In the genomic region with DNA sequence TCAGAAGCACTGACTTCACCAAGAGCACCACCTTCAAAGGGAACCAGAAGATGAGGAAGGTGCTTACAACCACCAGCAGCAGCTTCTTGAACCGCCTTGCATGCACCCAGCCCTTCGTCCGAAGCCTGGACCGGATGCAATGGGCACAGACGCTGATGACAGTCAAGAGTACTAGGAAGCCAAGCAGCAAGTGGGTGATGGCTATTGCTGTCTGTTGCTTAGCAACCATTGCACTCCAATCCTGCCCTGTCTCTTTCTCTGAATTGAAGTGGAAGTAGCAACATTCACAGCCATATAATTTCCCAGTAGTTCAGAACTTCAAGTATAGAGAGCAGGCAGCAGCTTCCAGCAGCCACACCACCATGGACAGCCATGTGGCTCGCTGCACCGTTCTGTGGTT, we compare ENCODE assay signal across 30 mouse cellular contexts. TPM values are rescaled to one million over a fixed set of nuclear protein-coding genes. Genes with fewer than 3 reads are reported as not detected.
A peak's percentile ranks its signal among the peaks of the same experiment; 100 is the strongest.
DNase-seq lines count a peak whose midpoint lies in the region; ATAC-seq and TF ChIP-seq lines count a peak whose summit lies in the region.
"Had no signal": no experiment of that assay in that cellular context is flagged by ENCODE, and none has a peak within 500 bp of the region (broad histone marks: within the 10 kb centered on the region; RNA-seq: fewer than 3 reads in every experiment).

No protein-coding gene starts in this region.

- no peak for DNase-seq in forebrain, embryonic 10.5 days (ENCODE audit: extremely low spot score, low spot score)
- no peak for DNase-seq in layer of hippocampus, adult 2 months (ENCODE audit: low spot score in 2 of 2)
- DNase-seq in layer of hippocampus, postnatal 10 days (ENCODE audit: low spot score in 2 of 2) = no peak
- DNase-seq in MN1 (ENCODE audit: low spot score) = peak; percentile 13
- DNase-seq in midbrain, postnatal 0 days (ENCODE audit: low spot score) = peak; percentile 44
- DNase-seq in adrenal gland, adult 18-20 months (ENCODE audit: low spot score in 2 of 2) = no peak
- DNase-seq: adrenal gland, postnatal 36 days; cerebellum, adult 18-20 months; cerebellum, postnatal 25 days; heart, postnatal 4 days; kidney, postnatal 36 days; left cerebral cortex, postnatal 4 days; lung, embryonic 14.5 days; thymus, adult 18-20 months; thymus, postnatal 4 days had no signal

- no peaks in the 10 kb centered on the region for H3K27me3 ChIP-seq in forebrain, embryonic 15.5 days
- no peaks in the 10 kb centered on the region for H3K27me3 ChIP-seq in forebrain, embryonic 10.5 days (ENCODE audit: poor library complexity, severe bottlenecking)
- no peaks in the 10 kb centered on the region for H3K27me3 ChIP-seq in midbrain, postnatal 0 days (ENCODE audit: insufficient read depth, low read length)
- H3K27me3 ChIP-seq: kidney, embryonic 15.5 days; neural tube, embryonic 12.5 days; stomach, embryonic 15.5 days had no signal

- no peaks in the 10 kb centered on the region for H3K4me1 ChIP-seq in forebrain, embryonic 15.5 days
- H3K4me1 ChIP-seq in forebrain, embryonic 10.5 days = no peaks in the 10 kb centered on the region
- H3K4me1 ChIP-seq in midbrain, postnatal 0 days (ENCODE audit: insufficient read depth, low read length) = no peaks in the 10 kb centered on the region
- H3K4me1 ChIP-seq: embryonic facial prominence, embryonic 12.5 days; heart, embryonic 10.5 days; kidney, embryonic 15.5 days; limb, embryonic 15.5 days; neural tube, embryonic 12.5 days; stomach, embryonic 15.5 days had no signal

- WGBS in forebrain, embryonic 15.5 days = 77% methylated on average over 7 of the region's 7 CpGs
- 83% methylated on average over 7 of the region's 7 CpGs for WGBS in forebrain, embryonic 10.5 days
- WGBS in midbrain, postnatal 0 days = 61% methylated on average over 7 of the region's 7 CpGs

- H3K36me3 ChIP-seq in forebrain, embryonic 15.5 days = no peaks in the 10 kb centered on the region
- no peaks in the 10 kb centered on the region for H3K36me3 ChIP-seq in forebrain, embryonic 10.5 days (replicated peaks)
- H3K36me3 ChIP-seq in midbrain, postnatal 0 days (ENCODE audit: insufficient read depth, low read length) = no peaks in the 10 kb centered on the region
- H3K36me3 ChIP-seq: embryonic facial prominence, embryonic 12.5 days; heart, embryonic 10.5 days; kidney, embryonic 15.5 days; limb, embryonic 15.5 days; neural tube, embryonic 12.5 days; stomach, embryonic 15.5 days had no signal

- no peak for TF ChIP-seq CTCF in layer of hippocampus, adult 2 months (conservative IDR thresholded peaks at IDR 0.05)
- TF ChIP-seq CTCF in midbrain, postnatal 0 days (IDR thresholded peaks at IDR 0.05) = no peak

- H3K9me3 ChIP-seq in forebrain, embryonic 15.5 days = no peaks in the 10 kb centered on the region
- H3K9me3 ChIP-seq in forebrain, embryonic 10.5 days = no peaks in the 10 kb centered on the region
- H3K9me3 ChIP-seq in midbrain, postnatal 0 days (ENCODE audit: low read length) = no peaks in the 10 kb centered on the region
- H3K9me3 ChIP-seq: embryonic facial prominence, embryonic 12.5 days; kidney, embryonic 15.5 days; limb, embryonic 15.5 days; neural tube, embryonic 12.5 days; stomach, embryonic 15.5 days had no signal

- peak; percentile 19; the same call in 1 of the 2 replicates for ATAC-seq in forebrain, embryonic 15.5 days (replicated peaks)
- ATAC-seq in midbrain, postnatal 0 days (ENCODE audit: low FRiP score) = peak; percentile 50; the same call in 1 of the 2 replicates
- ATAC-seq: intestine, postnatal 0 days had no signal

- no peak overlapping the region for H3K9ac ChIP-seq in forebrain, embryonic 15.5 days (replicated peaks)
- H3K9ac ChIP-seq in midbrain, postnatal 0 days (replicated peaks; ENCODE audit: low read length, poor library complexity, severe bottlenecking) = no peak overlapping the region
- H3K9ac ChIP-seq: embryonic facial prominence, embryonic 12.5 days; kidney, embryonic 15.5 days; limb, embryonic 15.5 days; liver, embryonic 14.5 days; lung, embryonic 14.5 days; neural tube, embryonic 12.5 days; stomach, embryonic 15.5 days had no signal

- no peak overlapping the region for H3K4me3 ChIP-seq in forebrain, embryonic 15.5 days
- H3K4me3 ChIP-seq in forebrain, embryonic 10.5 days = no peak overlapping the region
- no peak overlapping the region for H3K4me3 ChIP-seq in layer of hippocampus, adult 2 months
- H3K4me3 ChIP-seq in midbrain, postnatal 0 days (ENCODE audit: low read depth, low read length) = no peak overlapping the region
- H3K4me3 ChIP-seq: embryonic facial prominence, embryonic 12.5 days; heart, embryonic 10.5 days; kidney, embryonic 15.5 days; limb, embryonic 15.5 days; neural tube, embryonic 12.5 days; stomach, embryonic 15.5 days had no signal

- no peak overlapping the region for H3K27ac ChIP-seq in forebrain, embryonic 15.5 days (replicated peaks)
- H3K27ac ChIP-seq in forebrain, embryonic 10.5 days = no peak overlapping the region
- peak overlapping the region; percentile 54; the same call in 1 of the 2 replicates for H3K27ac ChIP-seq in layer of hippocampus, adult 2 months
- H3K27ac ChIP-seq in midbrain, postnatal 0 days (ENCODE audit: low read depth, low read length) = peak overlapping the region; percentile 21; the same call in 1 of the 2 replicates
- H3K27ac ChIP-seq: embryonic facial prominence, embryonic 12.5 days; heart, embryonic 10.5 days; kidney, embryonic 15.5 days; limb, embryonic 15.5 days; liver, embryonic 14.5 days; neural tube, embryonic 12.5 days; stomach, embryonic 15.5 days had no signal

- no peak overlapping the region for H3K4me2 ChIP-seq in forebrain, embryonic 15.5 days (replicated peaks)
- H3K4me2 ChIP-seq in midbrain, postnatal 0 days (ENCODE audit: low read depth, low read length, poor library complexity, severe bottlenecking) = no peak overlapping the region
- H3K4me2 ChIP-seq: embryonic facial prominence, embryonic 12.5 days; kidney, embryonic 15.5 days; limb, embryonic 15.5 days; lung, embryonic 14.5 days; neural tube, embryonic 12.5 days; stomach, embryonic 15.5 days had no signal

RNA-seq across cellular contexts. Expression of a gene that starts 20.3 kb away (rescaled TPM):
- polyA plus RNA-seq in forebrain, embryonic 15.5 days (2015; fragmentation: Nextera tagmentation; extraction: Ambion mirVana) = not detected in 2 replicates
- polyA plus RNA-seq in forebrain, embryonic 10.5 days (2016; fragmentation: Nextera tagmentation; extraction: Ambion mirVana) = 1.2 TPM in 1 of 2 replicates, not detected in the other
- total RNA-seq in layer of hippocampus, adult 2 months (2021) = not detected
- not detected for total RNA-seq in layer of hippocampus, postnatal 10 days (2021)
- total RNA-seq in midbrain, postnatal 0 days (2014; rRNA removed) = not detected in 2 replicates
- polyA plus RNA-seq in midbrain, postnatal 0 days (2015; fragmentation: Nextera tagmentation; extraction: Ambion mirVana) = not detected in 2 replicates
- not detected for total RNA-seq in adrenal gland, adult 18-20 months (2021)
- total RNA-seq: adrenal gland, postnatal 36 days; gastrocnemius, adult 8-10 months; granulocyte monocyte progenitor cell, adult 5-6 weeks; heart, postnatal 4 days; left cerebral cortex, adult 18-20 months; left cerebral cortex, postnatal 4 days; megakaryocyte, adult 5-6 weeks had no signal
- polyA plus RNA-seq: embryonic facial prominence, embryonic 12.5 days; heart, embryonic 10.5 days; heart, embryonic 16.5 days; intestine, postnatal 0 days; kidney, embryonic 15.5 days; limb, embryonic 15.5 days; liver, embryonic 14.5 days; lung, embryonic 14.5 days; neural tube, embryonic 12.5 days; stomach, embryonic 15.5 days had no signal

RNA-seq across cellular contexts. Expression of a gene that starts 24.4 kb away (rescaled TPM):
- polyA plus RNA-seq in forebrain, embryonic 15.5 days (2015; fragmentation: Nextera tagmentation; extraction: Ambion mirVana) = not detected in 2 replicates
- polyA plus RNA-seq in forebrain, embryonic 10.5 days (2016; fragmentation: Nextera tagmentation; extraction: Ambion mirVana) = 0.12 TPM in 1 of 2 replicates, not detected in the other
- not detected for total RNA-seq in layer of hippocampus, adult 2 months (2021)
- total RNA-seq in layer of hippocampus, postnatal 10 days (2021) = not detected
- total RNA-seq in midbrain, postnatal 0 days (2014; rRNA removed) = not detected in 2 replicates
- not detected in 2 replicates for polyA plus RNA-seq in midbrain, postnatal 0 days (2015; fragmentation: Nextera tagmentation; extraction: Ambion mirVana)
- total RNA-seq in adrenal gland, adult 18-20 months (2021) = not detected
- total RNA-seq: adrenal gland, postnatal 36 days; gastrocnemius, adult 8-10 months; granulocyte monocyte progenitor cell, adult 5-6 weeks; heart, postnatal 4 days; left cerebral cortex, adult 18-20 months; left cerebral cortex, postnatal 4 days; megakaryocyte, adult 5-6 weeks had no signal
- polyA plus RNA-seq: frontal cortex, adult 2 months; heart, embryonic 10.5 days; heart, embryonic 16.5 days; intestine, postnatal 0 days; liver, embryonic 14.5 days; neural tube, embryonic 12.5 days; stomach, embryonic 15.5 days had no signal

RNA-seq across cellular contexts. Expression of a gene that starts 25.1 kb away (rescaled TPM):
- 3.7 TPM in 2 replicates for polyA plus RNA-seq in forebrain, embryonic 15.5 days (2015; fragmentation: Nextera tagmentation; extraction: Ambion mirVana)
- polyA plus RNA-seq in forebrain, embryonic 10.5 days (2016; fragmentation: Nextera tagmentation; extraction: Ambion mirVana) = 2.5 and 2.9 TPM in 2 replicates
- total RNA-seq in layer of hippocampus, adult 2 months (2021) = 1 to 10 TPM; 3.0 to 3.5 TPM
- 1 to 10 TPM; 1.9 TPM for total RNA-seq in layer of hippocampus, postnatal 10 days (2021)
- total RNA-seq in midbrain, postnatal 0 days (2014; rRNA removed) = 3.2 and 3.9 TPM in 2 replicates
- 3.5 and 3.8 TPM in 2 replicates for polyA plus RNA-seq in midbrain, postnatal 0 days (2015; fragmentation: Nextera tagmentation; extraction: Ambion mirVana)
- 1 to 10 TPM; 3.8 to 4.4 TPM for total RNA-seq in adrenal gland, adult 18-20 months (2021)

RNA-seq across cellular contexts. Expression of a gene that starts 28.5 kb away (rescaled TPM):
- polyA plus RNA-seq in forebrain, embryonic 15.5 days (2015; fragmentation: Nextera tagmentation; extraction: Ambion mirVana) = 22.0 and 24.2 TPM in 2 replicates
- polyA plus RNA-seq in forebrain, embryonic 10.5 days (2016; fragmentation: Nextera tagmentation; extraction: Ambion mirVana) = 1.4 TPM in 2 replicates
- 100 to 1,000 TPM; 647 to 698 TPM for total RNA-seq in layer of hippocampus, adult 2 months (2021)
- total RNA-seq in layer of hippocampus, postnatal 10 days (2021) = 100 to 1,000 TPM; 439 to 476 TPM
- 48.1 and 60.3 TPM in 2 replicates for total RNA-seq in midbrain, postnatal 0 days (2014; rRNA removed)
- polyA plus RNA-seq in midbrain, postnatal 0 days (2015; fragmentation: Nextera tagmentation; extraction: Ambion mirVana) = 33.9 and 39.2 TPM in 2 replicates
- 10 to 100 TPM in 1 of 2 experiments, 1 to 10 TPM in 1; 7.7 to 10.0 TPM for total RNA-seq in adrenal gland, adult 18-20 months (2021)
- total RNA-seq: granulocyte monocyte progenitor cell, adult 5-6 weeks had no signal

RNA-seq across cellular contexts. Expression of a gene that starts 35.1 kb away (rescaled TPM):
- 219 and 222 TPM in 2 replicates for polyA plus RNA-seq in forebrain, embryonic 15.5 days (2015; fragmentation: Nextera tagmentation; extraction: Ambion mirVana)
- polyA plus RNA-seq in forebrain, embryonic 10.5 days (2016; fragmentation: Nextera tagmentation; extraction: Ambion mirVana) = 197 and 209 TPM in 2 replicates
- 10 to 100 TPM; 87.8 to 90.3 TPM for total RNA-seq in layer of hippocampus, adult 2 months (2021)
- 100 to 1,000 TPM; 117 to 139 TPM for total RNA-seq in layer of hippocampus, postnatal 10 days (2021)
- 329 and 379 TPM in 2 replicates for total RNA-seq in midbrain, postnatal 0 days (2014; rRNA removed)
- polyA plus RNA-seq in midbrain, postnatal 0 days (2015; fragmentation: Nextera tagmentation; extraction: Ambion mirVana) = 279 and 286 TPM in 2 replicates
- total RNA-seq in adrenal gland, adult 18-20 months (2021) = 100 to 1,000 TPM in 1 of 2 experiments, 10 to 100 TPM in 1; 65.0 to 100 TPM

Comparison
In these comparisons a context has a peak if more than half of its experiments do, and no peak if none do; other contexts are left out.
1. H3K27ac ChIP-seq: peak in layer of hippocampus, adult 2 months (single experiment) and midbrain, postnatal 0 days (single experiment); none in forebrain, embryonic 15.5 days (single experiment) and forebrain, embryonic 10.5 days (single experiment).
2. DNase-seq: peak in MN1 (single experiment) and midbrain, postnatal 0 days (single experiment); none in forebrain, embryonic 10.5 days (single experiment), layer of hippocampus, adult 2 months (0 of 2), layer of hippocampus, postnatal 10 days (0 of 2) and adrenal gland, adult 18-20 months (0 of 2).